Mouse (Mus musculus) hindbrain, embryonic 14.5 days (tissue): Measurements from ENCODE around the gene Cox5a. TPM values are rescaled to one million over a fixed set of nuclear protein-coding genes. Genes with fewer than 3 reads are reported as not detected.

Experiments used
- ATAC-seq: fragments of 200-750 bp; cut with Nextera tagmentation; 2 replicates; pipeline ENCODE4 v1.8.0; 2017; ENCODE audit warnings: moderate number of reproducible peaks, mild to moderate bottlenecking, moderate TSS enrichment, moderate library complexity; ENCODE audit not compliant: low FRiP score
- DNase-seq: peaks from one replicate; pipeline ENCODE4 v3.0.0-alpha.2; 2015; ENCODE audit warnings: low spot score
- H3K27ac ChIP-seq: fragments of 300-500 bp; sonication (generic); 2 replicates; pipeline ENCODE4 v1.5.1; 2014; ENCODE audit warnings: mild to moderate bottlenecking, moderate library complexity
- H3K27me3 ChIP-seq: fragments of 300-500 bp; sonication (generic); 2 replicates; pipeline ENCODE4 v1.6.1; 2014; ENCODE audit warnings: mild to moderate bottlenecking, low read length, mixed read lengths; ENCODE audit not compliant: control insufficient read depth, insufficient read depth
- H3K36me3 ChIP-seq: fragments of 300-500 bp; sonication (generic); replicated peaks from 2 replicates; pipeline ENCODE4 v1.6.1; 2014; ENCODE audit not compliant: control insufficient read depth, insufficient read depth
- H3K4me1 ChIP-seq: fragments of 300-500 bp; sonication (generic); replicated peaks from 2 replicates; pipeline ENCODE4 v1.6.1; 2014; ENCODE audit warnings: antibody characterized with exemption, low read length, mixed read lengths; ENCODE audit not compliant: control insufficient read depth, insufficient read depth
- H3K4me2 ChIP-seq: fragments of 300-500 bp; sonication (generic); replicated peaks from 2 replicates; pipeline ENCODE4 v1.6.1; 2014; ENCODE audit warnings: mild to moderate bottlenecking, moderate library complexity
- H3K4me3 ChIP-seq: fragments of 300-500 bp; sonication (generic); replicated peaks from 2 replicates; pipeline ENCODE4 v1.5.1; 2014; ENCODE audit warnings: mild to moderate bottlenecking, low read length
- H3K9ac ChIP-seq: fragments of 300-500 bp; sonication (generic); 2 replicates; pipeline ENCODE4 v1.6.1; 2014
- H3K9me3 ChIP-seq: fragments of 300-500 bp; sonication (generic); 2 replicates; pipeline ENCODE4 v1.6.1; 2016; ENCODE audit warnings: low read length; ENCODE audit not compliant: control insufficient read depth
- WGBS: fragments of 180-500 bp; shearing (Covaris S2); extraction: QIAGEN DNeasy Blood & Tissue Kit; methylation state at CpG from one replicate; pipeline ENCODE4 v1.1.7; 2014; 5-methylcytosine and 5-hydroxymethylcytosine counted together
- polyA plus RNA-seq: library from polyadenylated mRNA; unstranded; fragments of >200 nt; fragmentation: Nextera tagmentation; extraction: Ambion mirVana; gene quantifications from 2 replicates; pipeline ENCODE4 v1.2.1, GENCODE M21; 2014

The Cox5a gene
- polyA plus RNA-seq, 1 experiment from 2014 or later = 1,017 TPM

- peak overlapping the region; percentile 73 for H3K4me2 ChIP-seq
- peak overlapping the region; percentile 88 for H3K27ac ChIP-seq
- H3K4me1 ChIP-seq = peaks cover 63% of the 10 kb centered on the region
- DNase-seq (no peak), ATAC-seq (no peak)
- WGBS = 5% methylated on average over 23 of the region's 23 CpGs
- H3K4me3 ChIP-seq = peak overlapping the region; percentile 37
- H3K9ac ChIP-seq = peak overlapping the region; percentile 35
- no peaks in the 10 kb centered on the region for H3K9me3 ChIP-seq
- peaks cover 39% of the 10 kb centered on the region for H3K27me3 ChIP-seq
- no peaks in the 10 kb centered on the region for H3K36me3 ChIP-seq
Observed at GRCm38 (mm10) chr9:57502911-57503621, 18.0 kb upstream of the Cox5a start.

GRCm38 (mm10) chr9:57503622-57504380 is 17.3 kb upstream of the Cox5a start, which contains the start of gene Rpp25:
Gene Rpp25 (plus strand): TSS chr9:57504026.
- under 1% methylated on average over 46 of the region's 46 CpGs for WGBS
- ATAC-seq = peak; percentile 47
- H3K4me3 ChIP-seq = peak within 1 kb of the TSS; percentile 37
- no peaks in the 10 kb centered on the region for H3K9me3 ChIP-seq
- peaks cover 39% of the 10 kb centered on the region for H3K27me3 ChIP-seq
- H3K4me1 ChIP-seq = peaks cover 56% of the 10 kb centered on the region
- no peaks in the 10 kb centered on the region for H3K36me3 ChIP-seq
- peak within 1 kb of the TSS; percentile 51 for H3K9ac ChIP-seq
- H3K27ac ChIP-seq = peak within 1 kb of the TSS; percentile 88
- peak within 1 kb of the TSS; percentile 73 for H3K4me2 ChIP-seq
- no peak for DNase-seq

GRCm38 (mm10) chr9:57504381-57504700 is 16.7 kb upstream of the Cox5a start:
- no peaks in the 10 kb centered on the region for H3K36me3 ChIP-seq
- H3K4me1 ChIP-seq = peaks cover 53% of the 10 kb centered on the region
- peak; percentile 76 for DNase-seq
- peak; percentile 58; the same call in 1 of the 2 replicates for ATAC-seq
- no peaks in the 10 kb centered on the region for H3K9me3 ChIP-seq
- WGBS = 1% methylated on average over 34 of the region's 34 CpGs
- H3K4me3 ChIP-seq = peak overlapping the region; percentile 37
- H3K27ac ChIP-seq = peak overlapping the region; percentile 69; the same call in 1 of the 2 replicates
- H3K4me2 ChIP-seq = peak overlapping the region; percentile 73
- peaks cover 37% of the 10 kb centered on the region for H3K27me3 ChIP-seq
- peak overlapping the region; percentile 51 for H3K9ac ChIP-seq

DNA sequence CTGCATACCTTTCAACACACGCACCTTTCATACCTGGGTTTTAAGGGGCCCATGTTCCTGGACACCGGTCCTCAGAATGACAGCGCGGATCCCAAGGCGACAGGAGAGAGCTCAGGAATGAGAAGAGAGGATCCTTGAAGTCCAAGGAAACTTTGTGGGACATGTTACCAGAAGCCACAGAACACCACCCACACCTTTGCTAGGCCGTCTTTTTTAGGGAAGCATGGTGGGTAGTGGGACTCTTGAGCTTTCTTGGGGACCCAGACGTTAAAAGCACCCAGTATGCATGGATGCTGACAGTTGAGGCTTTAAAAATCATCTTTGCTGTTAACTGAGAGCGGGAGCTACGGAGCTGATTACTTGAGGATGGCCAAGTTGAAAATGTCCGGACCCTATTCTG is 16.2 kb upstream of the Cox5a start:
- Histone ChIP-seq H3K36me3 (no peaks in the 10 kb centered on the region), H3K4me1 (peaks cover 49% of the 10 kb centered on the region), H3K4me3 (peak overlapping the region; percentile 37), H3K9me3 (no peaks in the 10 kb centered on the region), H3K27ac (peak overlapping the region; percentile 69; the same call in 1 of the 2 replicates), H3K27me3 (peaks cover 32% of the 10 kb centered on the region), H3K9ac (peak overlapping the region; percentile 51; the same call in 1 of the 2 replicates), H3K4me2 (peak overlapping the region; percentile 73)
- no peak for ATAC-seq
- WGBS = 48% methylated on average over 10 of the region's 10 CpGs
- no peak for DNase-seq

DNA sequence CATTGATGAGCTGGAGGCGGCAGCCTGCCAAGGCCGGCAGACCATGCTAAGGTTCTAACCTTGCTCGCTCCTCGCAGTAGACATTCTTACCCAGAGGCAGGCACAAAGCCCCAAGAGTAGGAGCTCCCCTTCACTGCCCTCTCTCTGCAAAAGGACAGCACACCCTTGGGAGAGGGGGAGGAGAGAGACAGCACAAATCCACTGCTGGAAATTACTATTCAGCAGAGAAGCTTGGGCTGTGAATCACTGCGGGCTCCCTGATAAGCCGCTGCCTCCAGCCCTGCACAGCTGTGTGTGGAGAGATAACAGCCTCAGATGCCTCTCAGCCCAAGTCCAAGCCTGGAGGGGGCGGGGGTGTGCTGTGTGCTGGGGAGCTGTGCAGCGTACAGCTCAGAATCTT is 15.4 kb upstream of the Cox5a start:
- Histone ChIP-seq H3K27me3 (peaks cover 31% of the 10 kb centered on the region), H3K9me3 (no peaks in the 10 kb centered on the region), H3K9ac (peak overlapping the region; percentile 25; the same call in 1 of the 2 replicates), H3K4me3 (no peak overlapping the region), H3K4me1 (peaks cover 49% of the 10 kb centered on the region), H3K4me2 (peak overlapping the region; percentile 73), H3K36me3 (no peaks in the 10 kb centered on the region), H3K27ac (peak overlapping the region; percentile 69)
- ATAC-seq = peak; percentile 69
- WGBS = 5% methylated on average over 8 of the region's 8 CpGs
- DNase-seq = peak; percentile 63

- no peak for DNase-seq
- H3K36me3 ChIP-seq = no peaks in the 10 kb centered on the region
Observed at GRCm38 (mm10) chr9:57510577-57510976, 10.5 kb upstream of the Cox5a start.

DNA sequence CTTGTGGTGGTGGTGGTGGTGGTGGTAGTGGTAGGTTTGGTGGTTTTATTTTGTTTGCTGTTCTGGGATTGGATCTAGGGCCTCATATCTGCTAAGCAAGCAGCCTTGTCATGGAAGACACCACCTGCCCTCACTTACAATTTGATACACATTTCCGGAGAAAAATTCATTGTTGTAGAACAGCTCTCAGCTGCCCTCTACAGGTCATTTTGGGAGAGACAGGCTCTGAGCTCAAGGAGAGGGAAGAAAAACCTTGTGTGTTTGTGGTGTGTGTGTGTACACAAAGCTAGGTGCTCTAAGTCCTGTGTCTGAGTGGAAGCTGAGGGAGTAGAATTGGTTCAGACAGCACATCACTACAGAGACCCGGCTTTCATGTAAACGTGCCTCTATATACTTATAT is 4.0 kb upstream of the Cox5a start:
- 10% methylated on average over 3 of the region's 3 CpGs for WGBS
- Histone ChIP-seq H3K4me3 (no peak overlapping the region), H3K27me3 (no peaks in the 10 kb centered on the region), H3K36me3 (no peaks in the 10 kb centered on the region), H3K9me3 (no peaks in the 10 kb centered on the region), H3K4me1 (peaks cover 6% of the 10 kb centered on the region), H3K9ac (0 out of 2 replicates have a peak overlapping the region, but pooled peaks have one; percentile 33), H3K27ac (peak overlapping the region; percentile 65), H3K4me2 (no peak overlapping the region)
- peak; percentile 93 for DNase-seq
- ATAC-seq = no peak

More at GRCm38 (mm10) chr9:57510577-57510976, 10.5 kb upstream of the Cox5a start:
- H3K4me2 ChIP-seq = no peak overlapping the region
- no peaks in the 10 kb centered on the region; the same call in 1 of the 2 replicates for H3K27me3 ChIP-seq
- H3K9me3 ChIP-seq = no peaks in the 10 kb centered on the region
- peaks cover 9% of the 10 kb centered on the region; the same call in 1 of the 2 replicates for H3K4me1 ChIP-seq
- H3K4me3 ChIP-seq = no peak overlapping the region
- ATAC-seq = no peak
- H3K9ac ChIP-seq = no peak overlapping the region
- 35% methylated on average over 2 of the region's 2 CpGs for WGBS
- H3K27ac ChIP-seq = no peak overlapping the region

GRCm38 (mm10) chr9:57520375-57521055 is 559 bp upstream of the Cox5a start:
- H3K27ac ChIP-seq = peak overlapping the region; percentile 91
- peak overlapping the region; percentile 96 for H3K9ac ChIP-seq
- no peaks in the 10 kb centered on the region for H3K9me3 ChIP-seq
- H3K27me3 ChIP-seq = no peaks in the 10 kb centered on the region
- H3K4me3 ChIP-seq = peak overlapping the region; percentile 93
- no peaks in the 10 kb centered on the region for H3K36me3 ChIP-seq
- peak; percentile 47 for ATAC-seq
- peaks cover 28% of the 10 kb centered on the region for H3K4me1 ChIP-seq
- no peak for DNase-seq
- WGBS = 25% methylated on average over 16 of the region's 16 CpGs
- peak overlapping the region; percentile 57 for H3K4me2 ChIP-seq
